Mouse (Mus musculus) gastrocnemius, adult 2 months (tissue): ENCODE measurements at regions not wholly inside any gene's neighbourhood (a gene's known extent, or its start where the extent isn't known, plus 50 kb on each side); places are given as distances from the start of the nearest gene placed in this dataset.

Experiments used
- DNase-seq: peaks from one replicate; pipeline ENCODE4 v3.0.0; 2022
- H3K27ac ChIP-seq: fragments of 200-600 bp; 2 replicates; pipeline ENCODE4 v1.8.1; 2022; ENCODE audit warnings: mild to moderate bottlenecking
- H3K4me3 ChIP-seq: fragments of 200-600 bp; 2 replicates; pipeline ENCODE4 v1.8.1; 2022; ENCODE audit warnings: mild to moderate bottlenecking, moderate library complexity
- CTCF ChIP-seq: fragments of 200-600 bp; IDR thresholded peaks from 2 replicates; pipeline ENCODE4 v1.8.1; 2022; ENCODE audit warnings: antibody characterized with exemption, mild to moderate bottlenecking, moderate library complexity
- intact Hi-C: fragments of 180-260 bp; cut with DNase I; formaldehyde crosslinking; loops from one replicate; pipeline ENCODE4 v1.15.1; 2025

- DNase-seq = no peak
- Histone ChIP-seq H3K27ac (no peak overlapping the region), H3K4me3 (no peak overlapping the region)
- TF ChIP-seq CTCF = no peak
- intact Hi-C loops = no loop called here
Measured at GRCm38 (mm10) chr17:16571403-16571802, 492.5 kb upstream of the Zfp960 start.

GRCm38 (mm10) chr17:16588791-16589190 is 475.1 kb upstream of the Zfp960 start:
- H3K27ac ChIP-seq = no peak overlapping the region
- intact Hi-C loops = no loop called here
- TF ChIP-seq CTCF = no peak
- no peak overlapping the region for H3K4me3 ChIP-seq
- DNase-seq = no peak

- no peak for DNase-seq
- no peak for TF ChIP-seq CTCF
- intact Hi-C loops = no loop called here
- Histone ChIP-seq H3K4me3 (no peak overlapping the region), H3K27ac (no peak overlapping the region)
Measured at GRCm38 (mm10) chr17:16599671-16600070, 464.2 kb upstream of the Zfp960 start.

- intact Hi-C loops = no loop called here
- Histone ChIP-seq H3K27ac (no peak overlapping the region), H3K4me3 (no peak overlapping the region)
- no peak for TF ChIP-seq CTCF
- no peak for DNase-seq
Measured at GRCm38 (mm10) chr17:16612405-16612979, 451.4 kb upstream of the Zfp960 start.

GRCm38 (mm10) chr17:16621931-16622556 is 441.9 kb upstream of the Zfp960 start:
- no peak for TF ChIP-seq CTCF
- no peak overlapping the region for H3K4me3 ChIP-seq
- no peak overlapping the region for H3K27ac ChIP-seq
- DNase-seq = no peak
- intact Hi-C loops = no loop called here

GRCm38 (mm10) chr17:16629854-16630253 is 434.1 kb upstream of the Zfp960 start:
- DNase-seq = no peak
- intact Hi-C loops = no loop called here
- no peak for TF ChIP-seq CTCF
- no peak overlapping the region for H3K4me3 ChIP-seq
- no peak overlapping the region for H3K27ac ChIP-seq

GRCm38 (mm10) chr17:16633426-16633825 is 430.5 kb upstream of the Zfp960 start:
- Histone ChIP-seq H3K27ac (no peak overlapping the region), H3K4me3 (no peak overlapping the region)
- intact Hi-C loops = no loop called here
- DNase-seq = no peak
- peak; percentile 17; the same call in 1 of the 2 replicates for TF ChIP-seq CTCF

GRCm38 (mm10) chr17:16637463-16637862 is 426.4 kb upstream of the Zfp960 start:
- Histone ChIP-seq H3K27ac (no peak overlapping the region), H3K4me3 (no peak overlapping the region)
- TF ChIP-seq CTCF = no peak
- intact Hi-C loops = no loop called here
- DNase-seq = no peak

- intact Hi-C loops = no loop called here
- Histone ChIP-seq H3K27ac (no peak overlapping the region), H3K4me3 (no peak overlapping the region)
- no peak for DNase-seq
- no peak for TF ChIP-seq CTCF
Measured at GRCm38 (mm10) chr17:16647942-16648341, 416.0 kb upstream of the Zfp960 start.

GRCm38 (mm10) chr17:16665253-16665652 is 398.7 kb upstream of the Zfp960 start:
- H3K27ac ChIP-seq = no peak overlapping the region
- H3K4me3 ChIP-seq = no peak overlapping the region
- intact Hi-C loops = no loop called here
- TF ChIP-seq CTCF = no peak
- DNase-seq = no peak

GRCm38 (mm10) chr17:16667606-16668005 is 396.3 kb upstream of the Zfp960 start:
- intact Hi-C loops = no loop called here
- no peak for DNase-seq
- peak; percentile 19; the same call in 1 of the 2 replicates for TF ChIP-seq CTCF
- no peak overlapping the region for H3K4me3 ChIP-seq
- no peak overlapping the region for H3K27ac ChIP-seq

- no peak for TF ChIP-seq CTCF
- no peak overlapping the region for H3K4me3 ChIP-seq
- intact Hi-C loops = no loop called here
- no peak overlapping the region for H3K27ac ChIP-seq
- no peak for DNase-seq
Measured at GRCm38 (mm10) chr17:16704199-16704598, 359.7 kb upstream of the Zfp960 start.

- no peak for DNase-seq
- H3K27ac ChIP-seq = no peak overlapping the region
- TF ChIP-seq CTCF = no peak
- intact Hi-C loops = no loop called here
- H3K4me3 ChIP-seq = no peak overlapping the region
Measured at GRCm38 (mm10) chr17:16705890-16706289, 358.0 kb upstream of the Zfp960 start.

GRCm38 (mm10) chr17:16726904-16727303 is 337.0 kb upstream of the Zfp960 start:
- no peak for DNase-seq
- Histone ChIP-seq H3K27ac (no peak overlapping the region), H3K4me3 (no peak overlapping the region)
- intact Hi-C loops = no loop called here
- no peak for TF ChIP-seq CTCF
